Mouse (Mus musculus) kidney, embryonic 16.5 days (tissue): ENCODE measurements around the gene Slc1a5. TPM values are rescaled to one million over a fixed set of nuclear protein-coding genes. Genes with fewer than 3 reads are reported as not detected.

ENCODE experiments used
- ATAC-seq: fragments of 200-750 bp; cut with Nextera tagmentation; 2 replicates; pipeline ENCODE4 v1.8.0; 2017; ENCODE audit warnings: moderate TSS enrichment; ENCODE audit not compliant: low FRiP score, low TSS enrichment
- H3K27ac ChIP-seq: fragments of 300-500 bp; sonication (generic); 2 replicates; pipeline ENCODE4 v1.5.1; 2014; ENCODE audit warnings: low read length
- H3K27me3 ChIP-seq: fragments of 300-500 bp; sonication (generic); 2 replicates; pipeline ENCODE4 v1.6.1; 2014; ENCODE audit warnings: low read length, control low read depth, mixed read lengths; ENCODE audit not compliant: insufficient read depth
- H3K36me3 ChIP-seq: fragments of 300-500 bp; sonication (generic); 2 replicates; pipeline ENCODE4 v1.6.1; 2014; ENCODE audit warnings: low read length, control low read depth, mixed read lengths; ENCODE audit not compliant: insufficient read depth
- H3K4me1 ChIP-seq: fragments of 300-500 bp; sonication (generic); 2 replicates; pipeline ENCODE4 v1.6.1; 2014; ENCODE audit warnings: low read length, control low read depth, mixed read lengths; ENCODE audit not compliant: insufficient read depth
- H3K4me2 ChIP-seq: fragments of 300-500 bp; sonication (generic); replicated peaks from 2 replicates; pipeline ENCODE4 v1.6.1; 2014; ENCODE audit warnings: low read depth, low read length
- H3K4me3 ChIP-seq: fragments of 300-500 bp; sonication (generic); 2 replicates; pipeline ENCODE4 v1.5.1; 2014; ENCODE audit warnings: mild to moderate bottlenecking, low read length
- H3K9ac ChIP-seq: fragments of 300-500 bp; sonication (generic); replicated peaks from 2 replicates; pipeline ENCODE4 v1.6.1; 2014; ENCODE audit warnings: low read length
- H3K9me3 ChIP-seq: fragments of 300-500 bp; sonication (generic); 2 replicates; pipeline ENCODE4 v1.6.1; 2016; ENCODE audit warnings: low read length, control low read depth
- WGBS: fragments of 180-500 bp; shearing (Covaris S2); extraction: QIAGEN DNeasy Blood & Tissue Kit; methylation state at CpG from one replicate; pipeline ENCODE4 v1.1.7; 2014; 5-methylcytosine and 5-hydroxymethylcytosine counted together
- polyA plus RNA-seq: library from polyadenylated mRNA; unstranded; fragments of >200 nt; fragmentation: Nextera tagmentation; extraction: Ambion mirVana; gene quantifications from 2 replicates; pipeline ENCODE4 v1.2.1, GENCODE M21; 2015

Gene Slc1a5
- polyA plus RNA-seq, 1 experiment from 2014 or later: 51.0 TPM

GRCm38 (mm10) chr7:16794886-16795285 is 13.7 kb downstream of the Slc1a5 start:
- Histone ChIP-seq H3K4me3 (no peak overlapping the region), H3K36me3 (peaks cover 18% of the 10 kb centered on the region), H3K9ac (no peak overlapping the region), H3K4me1 (no peaks in the 10 kb centered on the region), H3K27me3 (no peaks in the 10 kb centered on the region), H3K9me3 (no peaks in the 10 kb centered on the region), H3K4me2 (no peak overlapping the region), H3K27ac (no peak overlapping the region)
- WGBS: 89% methylated on average over 5 of the region's 5 CpGs
- no peak for ATAC-seq

GRCm38 (mm10) chr7:16804409-16805028 is 23.4 kb downstream of the Slc1a5 start:
- Histone ChIP-seq H3K9ac (no peak overlapping the region), H3K4me3 (no peak overlapping the region), H3K9me3 (no peaks in the 10 kb centered on the region), H3K4me1 (0 out of 2 replicates have a peak, but pooled peaks cover 2% of the 10 kb centered on the region), H3K4me2 (no peak overlapping the region), H3K27ac (no peak overlapping the region), H3K36me3 (peaks cover 11% of the 10 kb centered on the region; the same call in 1 of the 2 replicates), H3K27me3 (no peaks in the 10 kb centered on the region)
- 25% methylated on average over 8 of the region's 8 CpGs for WGBS
- ATAC-seq: no peak; the same call in none of the 2 replicates

GRCm38 (mm10) chr7:16807936-16808335 is 26.8 kb downstream of the Slc1a5 start:
- Histone ChIP-seq H3K4me1 (peaks cover 23% of the 10 kb centered on the region), H3K27me3 (0 out of 2 replicates have a peak, but pooled peaks cover 3% of the 10 kb centered on the region), H3K9me3 (no peaks in the 10 kb centered on the region), H3K4me3 (no peak overlapping the region), H3K9ac (no peak overlapping the region), H3K27ac (no peak overlapping the region), H3K4me2 (no peak overlapping the region), H3K36me3 (peaks cover 11% of the 10 kb centered on the region; the same call in 1 of the 2 replicates)
- no peak for ATAC-seq
- WGBS: 88% methylated on average over 9 of the region's 9 CpGs

- Histone ChIP-seq H3K27ac (no peak overlapping the region), H3K4me1 (peaks cover 23% of the 10 kb centered on the region), H3K36me3 (peaks cover 16% of the 10 kb centered on the region), H3K27me3 (0 out of 2 replicates have a peak, but pooled peaks cover 3% of the 10 kb centered on the region), H3K9me3 (no peaks in the 10 kb centered on the region), H3K4me3 (no peak overlapping the region), H3K4me2 (no peak overlapping the region), H3K9ac (no peak overlapping the region)
- WGBS: 78% methylated on average over 9 of the region's 9 CpGs
- no peak for ATAC-seq
Measured at GRCm38 (mm10) chr7:16808647-16809046, 27.5 kb downstream of the Slc1a5 start.

- H3K9ac ChIP-seq: no peak overlapping the region
- H3K4me2 ChIP-seq: no peak overlapping the region
- no peak overlapping the region for H3K27ac ChIP-seq
- ATAC-seq: peak; percentile 12; the same call in 1 of the 2 replicates
- H3K4me1 ChIP-seq: peaks cover 21% of the 10 kb centered on the region
- peaks cover 27% of the 10 kb centered on the region for H3K36me3 ChIP-seq
- 34% methylated on average over 10 of the region's 10 CpGs for WGBS
- H3K4me3 ChIP-seq: no peak overlapping the region
- 0 out of 2 replicates have a peak, but pooled peaks cover 3% of the 10 kb centered on the region for H3K27me3 ChIP-seq
- H3K9me3 ChIP-seq: no peaks in the 10 kb centered on the region
Measured at GRCm38 (mm10) chr7:16809739-16810138, 28.6 kb downstream of the Slc1a5 start.

- peak overlapping the region; percentile 61 for H3K9ac ChIP-seq
- WGBS: 42% methylated on average over 28 of the region's 28 CpGs
Measured at GRCm38 (mm10) chr7:16810399-16810919, 29.3 kb downstream of the Slc1a5 start.

GRCm38 (mm10) chr7:16810920-16811648 is 29.9 kb downstream of the Slc1a5 start:
- ATAC-seq: peak; percentile 72
- Histone ChIP-seq H3K9me3 (no peaks in the 10 kb centered on the region), H3K27me3 (0 out of 2 replicates have a peak, but pooled peaks cover 3% of the 10 kb centered on the region), H3K36me3 (peaks cover 27% of the 10 kb centered on the region), H3K27ac (no peak overlapping the region), H3K4me2 (peak overlapping the region; percentile 83), H3K4me3 (peak overlapping the region; percentile 47), H3K9ac (peak overlapping the region; percentile 61), H3K4me1 (peaks cover 21% of the 10 kb centered on the region)
- WGBS: 6% methylated on average over 90 of the region's 90 CpGs

More at GRCm38 (mm10) chr7:16810399-16810919, 29.3 kb downstream of the Slc1a5 start:
- Histone ChIP-seq H3K4me3 (peak overlapping the region; percentile 47), H3K27me3 (0 out of 2 replicates have a peak, but pooled peaks cover 3% of the 10 kb centered on the region), H3K4me2 (peak overlapping the region; percentile 83), H3K27ac (no peak overlapping the region), H3K4me1 (peaks cover 21% of the 10 kb centered on the region), H3K9me3 (no peaks in the 10 kb centered on the region), H3K36me3 (peaks cover 27% of the 10 kb centered on the region)
- peak; percentile 5 for ATAC-seq

- 0 out of 2 replicates have a peak, but pooled peaks cover 3% of the 10 kb centered on the region for H3K27me3 ChIP-seq
- H3K9me3 ChIP-seq: no peaks in the 10 kb centered on the region
- peaks cover 21% of the 10 kb centered on the region for H3K4me1 ChIP-seq
- WGBS: 23% methylated on average over 17 of the region's 17 CpGs
- H3K4me3 ChIP-seq: peak overlapping the region; percentile 47
- peak; percentile 20 for ATAC-seq
- H3K9ac ChIP-seq: peak overlapping the region; percentile 61
- H3K36me3 ChIP-seq: peaks cover 27% of the 10 kb centered on the region
- H3K27ac ChIP-seq: no peak overlapping the region
- peak overlapping the region; percentile 83 for H3K4me2 ChIP-seq
Measured at GRCm38 (mm10) chr7:16811649-16812070, 30.5 kb downstream of the Slc1a5 start.

- ATAC-seq: no peak
- 76% methylated on average over 2 of the region's 2 CpGs for WGBS
- Histone ChIP-seq H3K4me1 (peaks cover 24% of the 10 kb centered on the region), H3K27ac (no peak overlapping the region), H3K9ac (no peak overlapping the region), H3K9me3 (no peaks in the 10 kb centered on the region), H3K4me3 (no peak overlapping the region), H3K36me3 (peaks cover 22% of the 10 kb centered on the region), H3K27me3 (0 out of 2 replicates have a peak, but pooled peaks cover 3% of the 10 kb centered on the region), H3K4me2 (no peak overlapping the region)
Measured at GRCm38 (mm10) chr7:16812505-16812904, 31.4 kb downstream of the Slc1a5 start.
